Mouse (Mus musculus) urinary bladder, postnatal 14 days (tissue): ENCODE measurements around the gene Tm9sf2.
A peak's percentile ranks its signal among the peaks of the same experiment; 100 is the strongest.
"Not testable (repeated sequence)": the region's sequence is repeated elsewhere in the genome, so short reads cannot be mapped to it uniquely, and the experiment has no call there.

Experiments
- DNase-seq: peaks from one replicate; pipeline ENCODE4 v3.0.0; 2021; ENCODE audit warnings: low spot score

The Tm9sf2 gene

GRCm38 (mm10) chr14:122099584-122099983 lies 7.3 kb upstream of the Tm9sf2 start:
- DNase-seq, result no peak

- DNase-seq, result not testable (repeated sequence)
Measured at GRCm38 (mm10) chr14:122101890-122102289, 4.9 kb upstream of the Tm9sf2 start.

GRCm38 (mm10) chr14:122104881-122105280 lies 2.0 kb upstream of the Tm9sf2 start:
- peak; percentile 98 for DNase-seq

- DNase-seq, result no peak
Measured at GRCm38 (mm10) chr14:122105391-122106285, 1.2 kb upstream of the Tm9sf2 start.

- peak; percentile 31 for DNase-seq
Measured at GRCm38 (mm10) chr14:122107481-122108214, 810 bp downstream of the Tm9sf2 start.

- no peak for DNase-seq
Measured at GRCm38 (mm10) chr14:122111681-122112080, 4.8 kb downstream of the Tm9sf2 start.

- DNase-seq, result no peak
Measured at GRCm38 (mm10) chr14:122112311-122112710, 5.5 kb downstream of the Tm9sf2 start.

GRCm38 (mm10) chr14:122116200-122116599 lies 9.4 kb downstream of the Tm9sf2 start:
- no peak for DNase-seq

GRCm38 (mm10) chr14:122130111-122130797 lies 23.4 kb downstream of the Tm9sf2 start:
- DNase-seq, result no peak

GRCm38 (mm10) chr14:122131644-122132043 lies 24.8 kb downstream of the Tm9sf2 start:
- no peak for DNase-seq

- no peak for DNase-seq
Measured at GRCm38 (mm10) chr14:122136368-122136928, 29.6 kb downstream of the Tm9sf2 start.

GRCm38 (mm10) chr14:122137234-122137633 lies 30.4 kb downstream of the Tm9sf2 start:
- no peak for DNase-seq

GRCm38 (mm10) chr14:122140126-122140525 lies 33.3 kb downstream of the Tm9sf2 start:
- DNase-seq, result no peak

- DNase-seq, result no peak
Measured at GRCm38 (mm10) chr14:122143585-122144269, 36.9 kb downstream of the Tm9sf2 start.

GRCm38 (mm10) chr14:122145374-122145773 lies 38.5 kb downstream of the Tm9sf2 start:
- DNase-seq, result no peak

GRCm38 (mm10) chr14:122150616-122151015 lies 43.8 kb downstream of the Tm9sf2 start:
- DNase-seq, result no peak

- DNase-seq, result no peak
Measured at GRCm38 (mm10) chr14:122157738-122158137, 50.9 kb downstream of the Tm9sf2 start.

GRCm38 (mm10) chr14:122160916-122161315 lies 54.1 kb downstream of the Tm9sf2 start:
- no peak for DNase-seq

- DNase-seq, result no peak
Measured at GRCm38 (mm10) chr14:122168912-122169311, 62.1 kb downstream of the Tm9sf2 start.

GRCm38 (mm10) chr14:122170202-122170781 lies 63.5 kb downstream of the Tm9sf2 start:
- no peak for DNase-seq

GRCm38 (mm10) chr14:122171031-122171430 lies 64.2 kb downstream of the Tm9sf2 start:
- no peak for DNase-seq
